Mouse (Mus musculus) left cerebral cortex, adult 2 months (tissue): ENCODE measurements around the gene Cxcr4. TPM values are rescaled to one million over a fixed set of nuclear protein-coding genes. Genes with fewer than 3 reads are reported as not detected.

Experiments used
- DNase-seq, 2 experiments: peaks; one replicate each; pipeline ENCODE4 v3.0.0; 2021 to 2022; ENCODE audit warnings: low spot score in 2 of 2, mixed read lengths in 1 of 2; ENCODE audit errors: extremely low spot score in 1 of 2
- H3K27ac ChIP-seq: fragments of 200-600 bp; 2 replicates; pipeline ENCODE4 v1.8.1; 2022
- H3K4me3 ChIP-seq: fragments of 200-600 bp; 2 replicates; pipeline ENCODE4 v1.8.1; 2022
- CTCF ChIP-seq: fragments of 200-600 bp; IDR thresholded peaks from 2 replicates; pipeline ENCODE4 v1.8.1; 2022; ENCODE audit warnings: antibody characterized with exemption, mild to moderate bottlenecking, moderate library complexity
- intact Hi-C: fragments of 180-260 bp; cut with DNase I; formaldehyde crosslinking; loops from one replicate; pipeline ENCODE4 v1.15.1; 2025
- total RNA-seq, 2 experiments: library from RNA; stranded (reverse); gene quantifications; 2 replicates each; pipeline ENCODE4 v1.2.3; 2021

The Cxcr4 gene
- total RNA-seq, 2 experiments from 2014 or later = 1.2 to 2.4 TPM

GRCm38 (mm10) chr1:128560452-128561324 is 31.4 kb downstream of the Cxcr4 start:
- intact Hi-C loops = no loop called here
- DNase-seq = no peak
- H3K4me3 ChIP-seq = no peak overlapping the region
- no peak overlapping the region for H3K27ac ChIP-seq
- TF ChIP-seq CTCF = no peak

DNA sequence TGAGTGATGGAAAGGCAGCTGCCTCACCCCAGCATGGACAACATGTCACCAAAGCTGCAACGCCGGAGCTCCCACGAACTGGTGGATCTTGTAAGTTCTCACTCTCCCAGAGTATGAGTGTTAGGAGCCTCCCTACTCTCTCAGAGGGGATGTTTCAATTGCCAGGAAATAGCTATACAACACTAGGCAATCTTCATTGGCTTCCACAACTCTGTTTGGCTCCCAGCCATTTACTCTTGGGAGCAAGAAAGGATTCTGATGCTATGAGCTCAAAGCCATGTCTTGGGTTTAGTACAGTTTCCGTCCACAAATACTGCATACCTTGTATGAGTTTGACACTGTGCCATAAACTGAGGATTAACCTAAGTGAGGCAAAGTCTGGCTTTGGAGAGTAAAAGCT is 34.1 kb downstream of the Cxcr4 start:
- intact Hi-C loops = loop anchor here (2.0 kb wide), 1 partner anchor 19 kb away; no protein-coding TSS in a partner anchor
- Histone ChIP-seq H3K4me3 (no peak overlapping the region), H3K27ac (no peak overlapping the region)
- no peak for TF ChIP-seq CTCF
- DNase-seq = no peak

- TF ChIP-seq CTCF = no peak
- no peak overlapping the region for H3K27ac ChIP-seq
- no peak for DNase-seq
- intact Hi-C loops = no loop called here
- H3K4me3 ChIP-seq = no peak overlapping the region
These were observed 39.5 kb downstream of the Cxcr4 start for GRCm38 (mm10) chr1:128552545-128552944.

DNA sequence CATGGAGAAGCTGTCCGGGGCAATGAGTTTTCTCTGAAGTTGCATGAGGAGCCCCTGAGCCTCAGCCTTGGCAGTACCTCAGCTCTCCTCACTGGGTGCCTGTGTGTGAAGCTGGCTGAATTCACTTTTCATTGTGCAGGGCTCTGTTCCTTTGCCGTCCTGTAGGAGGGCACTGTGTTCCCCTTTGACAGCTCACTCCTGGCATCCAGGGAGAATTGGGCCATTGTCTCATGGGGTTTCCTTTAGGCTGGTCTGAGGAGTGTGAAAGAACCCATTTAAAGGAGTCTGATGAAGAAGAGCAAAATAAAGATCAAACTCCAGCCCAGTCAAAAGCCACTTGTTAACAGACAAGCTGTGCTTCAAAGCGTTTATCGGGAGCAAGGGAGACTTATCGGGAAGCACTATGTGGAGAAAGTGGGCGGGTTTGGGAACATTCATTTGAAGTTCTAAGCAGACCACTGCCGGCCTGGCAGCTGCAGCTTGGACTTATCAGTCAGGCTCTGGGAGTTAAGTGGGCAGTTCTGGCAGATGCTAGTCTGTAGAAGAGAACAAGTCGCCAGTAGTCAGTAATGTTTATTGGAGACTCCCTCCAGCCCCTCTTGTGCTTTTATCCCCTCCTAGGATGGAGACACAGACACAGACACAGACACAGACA is 40.2 kb downstream of the Cxcr4 start:
- Histone ChIP-seq H3K27ac (no peak overlapping the region), H3K4me3 (no peak overlapping the region)
- no peak for DNase-seq
- TF ChIP-seq CTCF = peak; percentile 18
- intact Hi-C loops = no loop called here

DNA sequence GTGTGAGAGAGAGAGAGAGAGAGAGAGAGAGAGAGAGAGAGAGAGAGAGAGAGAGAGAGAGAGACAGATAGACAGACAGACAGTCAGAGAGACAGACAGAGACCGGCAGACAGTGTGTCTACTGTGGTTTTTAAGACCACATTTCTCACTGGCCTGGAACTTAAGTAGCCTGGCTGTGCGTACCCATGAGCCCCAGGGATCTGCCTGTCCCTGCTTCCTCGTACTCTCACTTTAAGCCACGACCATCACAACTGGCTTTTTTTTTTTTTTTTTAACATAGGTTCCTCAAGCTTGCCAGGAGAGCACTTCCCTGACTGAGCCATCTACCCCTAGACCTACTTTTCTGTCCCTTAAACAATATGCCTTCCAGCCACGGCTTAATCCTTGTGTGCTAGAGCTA is 42.7 kb downstream of the Cxcr4 start:
- intact Hi-C loops = no loop called here
- TF ChIP-seq CTCF = no peak
- Histone ChIP-seq H3K27ac (no peak overlapping the region), H3K4me3 (no peak overlapping the region)
- no peak for DNase-seq

DNA sequence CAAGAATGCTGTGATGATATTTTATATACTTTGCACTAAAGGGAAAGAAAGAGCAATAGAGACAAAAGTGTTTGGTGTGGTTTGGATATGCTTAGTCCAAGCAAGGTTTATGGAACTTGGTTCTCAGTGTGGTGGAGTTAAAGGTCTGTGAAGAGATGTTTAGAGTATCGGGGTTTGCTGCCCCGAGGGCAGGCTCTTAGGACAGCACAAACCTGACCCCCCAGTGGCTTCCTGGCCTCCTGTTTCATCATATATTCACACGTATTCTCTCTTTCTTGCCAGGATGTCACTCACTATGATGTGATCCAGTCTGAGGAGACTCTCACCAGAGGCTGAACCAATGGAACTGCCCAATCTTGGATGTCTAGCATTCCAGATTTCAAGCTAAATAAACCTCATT is 43.1 kb downstream of the Cxcr4 start:
- TF ChIP-seq CTCF = no peak
- no peak for DNase-seq
- intact Hi-C loops = no loop called here

GRCm38 (mm10) chr1:128548220-128548998 is 43.7 kb downstream of the Cxcr4 start:
- Histone ChIP-seq H3K4me3 (no peak overlapping the region), H3K27ac (no peak overlapping the region)
- intact Hi-C loops = no loop called here
- TF ChIP-seq CTCF = no peak
- DNase-seq = no peak

More for the DNA sequence above, 43.1 kb downstream of the Cxcr4 start:
- H3K27ac ChIP-seq = no peak overlapping the region
- no peak overlapping the region for H3K4me3 ChIP-seq

- DNase-seq = no peak
- TF ChIP-seq CTCF = no peak
- Histone ChIP-seq H3K27ac (no peak overlapping the region), H3K4me3 (no peak overlapping the region)
- intact Hi-C loops = no loop called here
These were observed 46.4 kb downstream of the Cxcr4 start for GRCm38 (mm10) chr1:128545672-128546071.

- no peak overlapping the region for H3K4me3 ChIP-seq
- H3K27ac ChIP-seq = no peak overlapping the region
- DNase-seq = no peak
- intact Hi-C loops = no loop called here
- no peak for TF ChIP-seq CTCF
These were observed 49.0 kb downstream of the Cxcr4 start for GRCm38 (mm10) chr1:128543137-128543536.

DNA sequence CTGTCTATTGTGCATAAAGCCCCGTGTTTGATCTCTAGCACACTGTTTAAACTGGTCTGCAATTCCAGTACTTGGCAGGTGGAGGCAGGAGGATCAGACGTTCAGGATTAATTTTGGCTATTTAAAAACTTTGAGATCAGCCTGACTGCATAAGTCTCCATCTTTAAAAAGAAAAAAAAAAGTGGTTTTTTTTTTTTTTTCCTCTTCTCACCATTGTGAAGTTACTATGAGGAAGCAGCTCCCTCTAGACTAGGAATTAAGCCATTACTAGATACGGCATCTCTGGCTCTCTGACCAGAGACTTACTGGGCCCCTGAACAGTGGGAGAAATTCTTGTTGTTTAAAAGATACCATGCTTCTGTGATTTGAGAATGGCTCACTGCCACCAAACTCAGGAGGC is 49.5 kb downstream of the Cxcr4 start:
- intact Hi-C loops = no loop called here
- no peak; the same call in 1 of the 2 replicates for TF ChIP-seq CTCF
- Histone ChIP-seq H3K4me3 (no peak overlapping the region), H3K27ac (no peak overlapping the region)
- no peak for DNase-seq

- intact Hi-C loops = no loop called here
- H3K27ac ChIP-seq = no peak overlapping the region
- no peak for TF ChIP-seq CTCF
- H3K4me3 ChIP-seq = no peak overlapping the region
- DNase-seq = no peak
These were observed 51.9 kb downstream of the Cxcr4 start for GRCm38 (mm10) chr1:128540213-128540612.

DNA sequence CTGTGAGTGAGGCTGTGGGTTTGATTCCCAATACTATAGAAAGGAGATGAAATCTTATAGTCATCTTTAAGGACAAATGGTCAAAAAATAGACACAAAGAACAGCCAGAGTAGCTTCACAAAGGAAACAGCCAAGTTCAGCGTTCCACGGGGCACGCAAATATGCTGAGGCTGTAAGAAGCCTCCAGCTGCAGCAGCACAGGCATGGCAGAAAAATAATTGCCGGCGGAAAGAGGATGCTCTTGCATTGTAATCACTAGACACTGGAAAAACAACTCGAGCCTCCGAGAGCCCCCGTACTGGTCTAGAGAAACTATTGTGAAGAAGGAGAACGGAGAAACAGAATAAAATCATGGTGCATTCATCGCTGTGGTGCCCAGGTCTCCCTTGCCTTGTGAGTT is 52.5 kb downstream of the Cxcr4 start:
- intact Hi-C loops = no loop called here
- no peak for TF ChIP-seq CTCF
- Histone ChIP-seq H3K4me3 (no peak overlapping the region), H3K27ac (no peak overlapping the region)
- no peak for DNase-seq

Other genes with a start within 250 kb of the Cxcr4 start
- 1 to 10 TPM; 4.5 to 7.1 TPM for gene Mcm6, start 232.6 kb downstream of the Cxcr4 start, total RNA-seq
- gene Dars, start 174.9 kb downstream of the Cxcr4 start, total RNA-seq = 10 to 100 TPM; 48.9 to 49.6 TPM